Mouse (Mus musculus): Measurements from ENCODE around the gene Mlxipl.

GRCm38 (mm10) chr5:135166909-135167308 lies 77.2 kb downstream of the Mlxipl start:
- no peak for TF ChIP-seq CTCF (IDR thresholded peaks at IDR 0.05; ENCODE audit: insufficient read depth, low read length)
- TF ChIP-seq POLR2A (IDR thresholded peaks at IDR 0.05; ENCODE audit: borderline replicate concordance, extremely low read depth, low read depth, low read length), result no peak
